Mouse (Mus musculus): ENCODE data around the gene Sgsm1. TPM values are rescaled to one million over a fixed set of nuclear protein-coding genes. Genes with fewer than 3 reads are reported as not detected.

The Sgsm1 gene
- polyA plus RNA-seq, 1 experiment from 2014 or later = 1.2 TPM

DNA sequence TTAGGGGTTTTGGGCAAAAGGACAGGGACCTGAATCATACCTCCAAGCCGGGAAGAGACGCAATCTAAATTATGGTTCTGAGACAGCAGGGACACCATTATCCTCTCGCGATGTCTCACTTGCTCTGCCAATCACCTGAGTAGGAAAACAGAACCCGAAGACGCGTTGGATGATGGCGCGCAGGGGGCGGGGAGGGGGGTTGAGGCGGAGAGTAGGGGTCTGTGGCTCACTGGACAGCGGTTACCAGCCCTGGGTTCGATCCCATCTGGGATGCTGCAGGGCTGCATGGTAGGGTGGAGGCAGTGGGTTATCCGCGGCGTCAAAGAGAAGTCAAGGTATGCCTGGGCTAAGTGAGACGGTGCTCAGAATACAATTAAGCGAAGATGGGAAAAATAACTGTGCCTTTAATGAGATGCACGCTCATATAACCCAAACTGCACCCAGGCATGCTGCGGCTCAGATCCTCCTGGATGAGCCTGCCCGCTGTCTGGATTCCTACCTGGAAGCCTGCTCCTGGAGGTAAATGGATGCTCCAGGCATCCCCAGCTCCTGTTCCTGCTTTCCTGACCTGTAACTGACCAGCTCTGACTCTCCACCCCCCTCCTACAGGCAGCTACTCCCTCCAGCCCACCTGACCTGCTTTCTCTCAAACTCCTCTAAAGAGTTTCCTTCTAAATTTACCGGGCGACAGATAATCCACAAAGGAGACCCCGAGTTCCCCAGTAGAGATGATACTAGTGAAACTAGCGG, 84.7 kb downstream of the Sgsm1 start:
- Histone ChIP-seq H3K4me1 (ENCODE audit: insufficient read depth, low read depth, low read length) (no peaks in the 10 kb centered on the region), H3K4me3 (ENCODE audit: low read depth, low read length) (no peak overlapping the region; the same call in 1 of the 2 replicates), H3K9me3 (ENCODE audit: low read length) (no peaks in the 10 kb centered on the region), H3K9ac (replicated peaks; ENCODE audit: low read depth) (0 out of 2 replicates have a peak overlapping the region, but pooled peaks have one; percentile 17), H3K27ac (ENCODE audit: low read length) (peak overlapping the region; percentile 44; the same call in 1 of the 2 replicates), H3K27me3 (replicated peaks; ENCODE audit: insufficient read depth, low read length) (no peaks in the 10 kb centered on the region), H3K4me2 (replicated peaks; ENCODE audit: low read depth, low read length) (peak overlapping the region; percentile 49), H3K36me3 (ENCODE audit: insufficient read depth, low read length) (no peaks in the 10 kb centered on the region)
- TF ChIP-seq EP300 (IDR thresholded peaks at IDR 0.05) (no peak), CTCF (IDR thresholded peaks at IDR 0.05) (no peak)
- ATAC-seq (no peak), DNase-seq (ENCODE audit: low spot score) (no peak)
- WGBS = 26% methylated on average over 25 of the region's 25 CpGs

DNA sequence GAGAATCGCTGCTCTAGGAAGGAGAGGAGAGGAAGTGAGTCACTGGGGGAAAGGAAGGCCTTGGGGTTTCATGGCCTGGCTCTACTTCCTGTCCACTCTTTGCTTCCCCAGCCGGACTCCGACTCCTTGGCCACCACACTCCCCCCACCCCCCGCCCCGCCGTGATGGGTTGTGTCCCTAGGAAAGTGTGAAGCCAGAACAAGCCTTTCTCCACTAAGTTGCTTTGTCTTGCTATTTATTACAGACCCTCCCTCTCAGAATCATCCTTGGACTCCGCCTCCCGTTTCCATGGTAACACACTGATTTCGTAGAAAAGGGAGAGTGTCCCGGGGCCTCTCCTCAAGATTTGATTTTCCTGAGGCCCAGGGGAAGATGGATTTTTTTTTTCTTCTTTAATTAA, 85.3 kb downstream of the Sgsm1 start:
- Histone ChIP-seq H3K4me3 (ENCODE audit: low read depth, low read length) (no peak overlapping the region), H3K9me3 (ENCODE audit: low read length) (no peaks in the 10 kb centered on the region), H3K4me1 (ENCODE audit: insufficient read depth, low read depth, low read length) (no peaks in the 10 kb centered on the region), H3K9ac (replicated peaks; ENCODE audit: low read depth) (no peak overlapping the region), H3K4me2 (replicated peaks; ENCODE audit: low read depth, low read length) (no peak overlapping the region), H3K27ac (ENCODE audit: low read length) (no peak overlapping the region), H3K27me3 (replicated peaks; ENCODE audit: insufficient read depth, low read length) (no peaks in the 10 kb centered on the region), H3K36me3 (ENCODE audit: insufficient read depth, low read length) (no peaks in the 10 kb centered on the region)
- ATAC-seq (no peak), DNase-seq (ENCODE audit: low spot score) (peak; percentile 54)
- TF ChIP-seq EP300 (IDR thresholded peaks at IDR 0.05) (no peak), CTCF (IDR thresholded peaks at IDR 0.05) (no peak)
- 19% methylated on average over 10 of the region's 10 CpGs for WGBS

DNA sequence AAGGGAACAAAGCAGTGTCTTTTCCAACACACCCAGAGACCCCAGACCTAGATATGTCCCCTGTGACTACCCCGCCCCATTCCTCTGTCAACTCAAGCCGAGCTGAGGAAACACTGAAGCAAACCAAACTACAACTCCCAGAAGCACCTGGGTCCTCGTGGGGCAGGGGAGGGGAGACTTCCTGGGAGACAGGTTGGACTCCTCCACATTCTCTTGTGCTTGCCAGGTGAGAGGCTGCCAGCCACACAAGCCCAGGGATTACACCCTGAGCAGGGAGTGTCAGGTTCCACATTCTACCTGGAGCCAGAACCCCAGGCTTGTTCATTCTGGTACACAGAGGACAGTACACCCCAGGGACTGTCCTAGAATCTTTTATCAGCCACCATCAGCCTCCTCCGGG, 86.7 kb downstream of the Sgsm1 start:
- no peaks in the 10 kb centered on the region for H3K9me3 ChIP-seq (ENCODE audit: low read length)
- no peaks in the 10 kb centered on the region for H3K4me1 ChIP-seq (ENCODE audit: insufficient read depth, low read depth, low read length)
- no peak overlapping the region for H3K27ac ChIP-seq (ENCODE audit: low read length)
- no peak overlapping the region for H3K9ac ChIP-seq (replicated peaks; ENCODE audit: low read depth)
- H3K4me3 ChIP-seq (ENCODE audit: low read depth, low read length) = no peak overlapping the region
- no peak for ATAC-seq
- no peaks in the 10 kb centered on the region for H3K36me3 ChIP-seq (ENCODE audit: insufficient read depth, low read length)
- DNase-seq (ENCODE audit: low spot score) = peak; percentile 41
- H3K27me3 ChIP-seq (replicated peaks; ENCODE audit: insufficient read depth, low read length) = no peaks in the 10 kb centered on the region
- H3K4me2 ChIP-seq (replicated peaks; ENCODE audit: low read depth, low read length) = no peak overlapping the region
- TF ChIP-seq CTCF (IDR thresholded peaks at IDR 0.05) (no peak), EP300 (IDR thresholded peaks at IDR 0.05) (no peak)
- WGBS = 44% methylated on average over 4 of the region's 4 CpGs

DNA sequence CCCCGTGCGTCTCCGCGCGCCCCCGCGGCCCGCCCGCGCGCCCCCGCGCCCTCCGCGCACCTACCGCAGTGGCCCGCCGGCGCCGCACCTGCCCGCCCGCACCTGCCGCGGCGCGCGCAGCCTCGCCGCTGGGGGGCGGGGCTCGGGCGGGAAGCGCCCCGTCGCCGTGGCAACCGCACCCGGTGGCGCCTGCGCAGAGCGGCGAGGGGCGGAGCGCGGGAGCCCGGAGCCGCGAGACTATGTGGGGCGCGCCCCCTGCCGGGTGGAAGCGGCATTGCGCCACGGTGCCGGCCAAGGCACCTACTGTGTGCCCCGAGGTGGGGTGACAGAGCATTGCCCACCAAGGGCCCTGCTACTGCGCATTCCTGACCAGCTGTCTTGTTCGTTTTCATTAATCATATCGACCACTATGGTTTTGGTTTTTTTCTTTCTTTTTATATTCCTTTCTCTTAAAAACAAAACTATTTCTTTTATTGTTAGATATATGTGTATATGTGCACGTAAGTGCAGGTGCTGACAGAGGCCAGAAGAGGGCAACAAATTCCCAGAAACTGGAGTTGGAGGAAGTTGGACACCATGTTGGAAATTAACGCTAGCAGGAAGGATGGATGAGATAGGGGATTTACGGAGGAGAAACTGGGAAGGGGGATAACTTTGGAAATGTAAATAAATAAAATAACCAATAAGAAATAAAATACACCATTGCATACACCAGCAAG, 89.3 kb downstream of the Sgsm1 start, which contains the start of gene 2900026A02Rik:
TSS of gene 2900026A02Rik (minus strand) at position 90 of the 719 bp plus-strand sequence.
- Histone ChIP-seq H3K36me3 (ENCODE audit: insufficient read depth, low read length) (no peaks in the 10 kb centered on the region), H3K4me3 (ENCODE audit: low read depth, low read length) (peak within 1 kb of the TSS; percentile 67), H3K4me2 (replicated peaks; ENCODE audit: low read depth, low read length) (peak within 1 kb of the TSS; percentile 98), H3K27me3 (replicated peaks; ENCODE audit: insufficient read depth, low read length) (no peaks in the 10 kb centered on the region), H3K4me1 (ENCODE audit: insufficient read depth, low read depth, low read length) (no peaks in the 10 kb centered on the region), H3K9ac (replicated peaks; ENCODE audit: low read depth) (peak within 1 kb of the TSS; percentile 43; the same call in 1 of the 2 replicates), H3K9me3 (ENCODE audit: low read length) (no peaks in the 10 kb centered on the region), H3K27ac (ENCODE audit: low read length) (peak within 1 kb of the TSS; percentile 57)
- TF ChIP-seq EP300 (IDR thresholded peaks at IDR 0.05) = no peak
- TF ChIP-seq CTCF (IDR thresholded peaks at IDR 0.05) = peak; percentile 84
- WGBS = 24% methylated on average over 16 of the region's 62 CpGs
- DNase-seq (ENCODE audit: low spot score) = peak; percentile 77
- ATAC-seq = peak; percentile 81

DNA sequence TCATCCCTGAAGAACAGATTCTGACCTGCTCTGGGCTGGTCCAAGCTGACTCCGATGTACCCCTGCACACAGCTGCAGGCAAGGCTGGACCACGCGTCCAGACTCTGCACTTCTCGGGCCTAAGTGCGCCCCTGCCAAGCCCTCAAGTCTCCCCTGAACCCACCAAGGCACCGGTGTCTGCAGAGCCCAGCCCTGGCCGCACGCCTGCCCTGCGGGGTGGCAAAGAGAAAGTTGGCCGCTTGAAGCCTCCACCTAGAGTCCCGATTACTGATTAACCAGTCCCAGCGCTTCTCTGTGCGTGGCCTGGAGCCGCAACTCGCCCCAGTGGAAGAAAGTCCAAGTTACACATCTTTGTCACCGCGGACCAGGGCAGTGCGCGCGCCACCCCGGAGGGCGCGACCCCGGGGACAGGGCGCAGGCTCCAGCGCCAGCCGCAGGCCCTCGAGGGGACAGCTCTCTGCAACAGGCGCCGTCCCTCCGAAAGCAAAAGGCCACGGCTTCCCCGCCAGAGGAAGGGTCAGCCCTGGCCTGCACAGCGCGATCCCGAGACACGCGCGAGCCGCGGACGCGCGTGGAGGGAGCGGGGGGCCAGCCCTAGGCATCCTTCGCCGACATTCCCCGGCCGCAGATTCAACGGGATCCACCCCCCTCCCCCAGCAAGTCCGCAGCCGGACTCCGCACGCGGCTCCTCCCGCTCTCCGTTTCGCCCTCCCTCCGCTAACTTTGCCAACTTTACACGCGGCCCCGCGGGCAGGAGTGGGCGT, 90.0 kb downstream of the Sgsm1 start:
- no peak for TF ChIP-seq EP300 (IDR thresholded peaks at IDR 0.05)
- peak; percentile 11 for TF ChIP-seq CTCF (IDR thresholded peaks at IDR 0.05)
- H3K36me3 ChIP-seq (ENCODE audit: insufficient read depth, low read length) = no peaks in the 10 kb centered on the region

More for the DNA sequence above, 90.0 kb downstream of the Sgsm1 start:
- Histone ChIP-seq H3K27me3 (replicated peaks; ENCODE audit: insufficient read depth, low read length) (no peaks in the 10 kb centered on the region), H3K4me3 (ENCODE audit: low read depth, low read length) (peak overlapping the region; percentile 67), H3K4me2 (replicated peaks; ENCODE audit: low read depth, low read length) (peak overlapping the region; percentile 98), H3K27ac (ENCODE audit: low read length) (peak overlapping the region; percentile 57), H3K9me3 (ENCODE audit: low read length) (no peaks in the 10 kb centered on the region), H3K4me1 (ENCODE audit: insufficient read depth, low read depth, low read length) (no peaks in the 10 kb centered on the region), H3K9ac (replicated peaks; ENCODE audit: low read depth) (peak overlapping the region; percentile 43; the same call in 1 of the 2 replicates)
- peak; percentile 53 for DNase-seq (ENCODE audit: low spot score)
- WGBS = 5% methylated on average over 40 of the region's 64 CpGs
- ATAC-seq = peak; percentile 55
